Mouse (Mus musculus) gonadal fat pad, adult 2 months (tissue): Measurements from ENCODE around the gene Gm21060. TPM values are rescaled to one million over a fixed set of nuclear protein-coding genes. Genes with fewer than 3 reads are reported as not detected.
"Not testable (repeated sequence)": the region's sequence is repeated elsewhere in the genome, so short reads cannot be mapped to it uniquely, and the experiment has no call there.

Experiments
- DNase-seq: peaks from one replicate; pipeline ENCODE4 v3.0.0-alpha.2; 2012; ENCODE audit warnings: low read depth
- polyA plus RNA-seq: library from polyadenylated mRNA; depleted of rRNA; stranded (reverse); fragments of >200 nt; gene quantifications from 2 replicates; pipeline ENCODE4 v1.2.3, GENCODE M21; 2012; rRNA removed

Gene Gm21060
- not detected in 2 replicates for polyA plus RNA-seq

- DNase-seq, result no peak
Measured at GRCm38 (mm10) chr19:61296969-61297368, at the start of gene Gm21060. Gene Gm21060 (minus strand): TSS chr19:61297069.

- not testable (repeated sequence) for DNase-seq
Measured at GRCm38 (mm10) chr19:61320844-61321243, 24.0 kb upstream of the Gm21060 start.

DNA sequence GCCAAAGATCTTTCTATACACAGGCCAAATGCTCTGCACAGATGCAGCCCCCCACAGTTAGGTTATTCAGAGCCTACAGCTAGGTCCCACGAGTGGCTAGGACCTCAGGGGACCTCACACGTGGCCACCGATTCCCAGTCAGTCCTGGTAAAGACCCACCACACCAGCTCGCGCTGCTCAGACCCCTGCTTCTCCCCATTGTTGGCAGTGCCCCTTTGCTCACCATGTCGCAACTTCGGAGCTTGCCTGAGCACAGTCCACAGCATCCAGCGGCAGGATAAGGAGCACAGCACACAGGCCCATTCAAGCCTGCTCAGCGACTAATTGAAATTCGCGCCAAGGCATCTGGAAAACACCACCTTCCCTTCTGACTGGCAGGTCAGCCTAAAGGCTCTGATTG is 16.3 kb upstream of the Gm21060 start:
- DNase-seq, result not testable (repeated sequence)

GRCm38 (mm10) chr19:61312400-61312799 is 15.5 kb upstream of the Gm21060 start:
- DNase-seq, result not testable (repeated sequence)

DNA sequence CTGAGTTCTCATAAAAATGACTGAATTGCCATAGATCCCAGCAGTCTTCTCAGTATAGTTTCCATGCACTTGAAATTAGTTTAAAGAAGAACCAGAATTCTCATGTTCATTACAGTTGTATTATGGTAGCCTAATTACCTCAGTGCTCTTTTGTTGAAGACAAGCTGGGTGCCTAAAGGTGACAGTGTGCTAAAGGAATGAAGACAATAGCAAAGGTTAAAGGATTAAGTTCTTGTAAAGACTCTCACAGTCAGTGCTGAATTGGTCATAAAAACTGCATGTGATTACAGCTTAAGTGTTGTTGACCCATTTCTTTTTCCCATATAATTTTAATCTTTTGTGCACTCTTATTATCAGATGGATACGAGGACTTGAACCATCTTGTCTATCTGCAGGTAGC is 11.2 kb upstream of the Gm21060 start:
- not testable (repeated sequence) for DNase-seq

- DNase-seq, result not testable (repeated sequence)
Measured at GRCm38 (mm10) chr19:61285033-61285432, 11.8 kb downstream of the Gm21060 start.

- DNase-seq, result no peak
Measured at GRCm38 (mm10) chr19:61283581-61283980, 13.3 kb downstream of the Gm21060 start.

DNA sequence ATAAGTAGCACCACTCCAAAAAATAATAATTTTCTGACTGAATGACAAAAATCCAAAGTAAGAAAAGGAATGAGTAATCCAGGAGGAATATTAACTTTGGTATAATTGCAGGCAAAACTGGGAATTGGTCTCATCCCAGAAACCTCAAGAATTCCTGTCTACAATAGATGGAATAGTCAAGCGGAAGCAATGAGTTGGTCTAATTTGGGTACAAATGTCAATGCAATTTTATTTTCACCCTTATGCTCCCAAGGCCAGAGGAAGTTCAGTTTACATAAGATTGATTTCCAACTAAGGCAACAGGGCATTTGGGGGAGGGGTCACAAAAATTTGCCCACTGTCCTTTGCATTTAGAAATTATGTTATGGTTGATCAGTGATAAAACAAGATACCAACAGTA is 21.4 kb downstream of the Gm21060 start:
- DNase-seq, result no peak

DNA sequence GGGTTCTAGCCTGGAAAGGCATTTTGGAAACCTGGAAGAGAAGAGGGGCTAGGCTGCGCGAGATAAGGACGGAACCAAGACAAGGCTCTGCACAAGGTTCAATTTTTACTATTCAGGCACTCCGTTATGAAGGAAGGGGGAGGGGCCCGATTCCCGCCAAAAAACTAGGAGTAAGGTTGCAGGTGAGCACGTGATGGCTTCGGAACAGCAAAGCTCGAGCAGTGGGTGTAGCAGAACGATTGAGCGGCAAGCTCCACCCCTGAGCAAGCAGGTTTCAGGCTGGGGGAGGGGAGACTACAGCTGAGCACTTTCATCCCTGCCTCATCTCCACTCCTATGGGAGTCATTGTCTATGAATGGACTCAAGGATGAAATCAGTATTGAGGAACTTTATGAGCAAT is 27.7 kb downstream of the Gm21060 start:
- not testable (repeated sequence) for DNase-seq

DNA sequence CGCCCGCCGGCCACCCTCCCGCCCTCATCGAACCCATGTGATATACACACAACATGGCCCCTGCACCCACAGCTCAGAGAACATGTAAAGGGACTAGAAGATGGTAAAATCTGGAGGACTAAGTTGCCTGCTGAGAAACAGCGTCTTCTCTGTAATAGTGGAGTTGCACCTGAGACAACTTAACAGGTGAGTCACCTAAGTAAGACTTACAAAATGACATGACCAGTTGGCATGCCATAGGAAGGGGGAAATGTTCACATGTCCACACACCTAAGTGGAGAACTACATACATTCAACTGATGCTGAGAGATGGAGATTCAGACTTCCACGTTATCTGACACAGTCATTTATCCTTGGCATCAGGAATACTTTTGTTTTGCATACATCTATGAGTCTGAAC is 29.7 kb downstream of the Gm21060 start:
- no peak for DNase-seq

GRCm38 (mm10) chr19:61266651-61267050 is 30.2 kb downstream of the Gm21060 start:
- DNase-seq, result no peak

DNA sequence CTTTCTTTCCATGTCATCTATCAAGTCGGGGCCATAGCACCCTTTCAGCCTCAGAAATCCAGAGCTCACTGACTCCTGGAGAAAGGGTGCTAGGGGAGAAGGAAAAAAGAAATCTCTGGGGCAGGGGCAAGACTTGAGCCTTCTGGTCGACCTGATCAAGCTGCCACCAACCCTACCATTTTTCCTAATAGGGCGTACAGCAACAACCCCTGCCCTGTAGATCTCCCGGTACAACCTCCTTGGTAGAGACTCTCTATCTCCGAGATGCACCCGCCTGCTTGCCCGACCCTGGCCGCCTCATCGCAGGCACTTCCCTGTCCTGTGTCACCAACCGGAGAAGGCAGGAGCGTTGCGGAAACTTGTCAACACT is 30.6 kb downstream of the Gm21060 start:
- DNase-seq, result no peak

DNA sequence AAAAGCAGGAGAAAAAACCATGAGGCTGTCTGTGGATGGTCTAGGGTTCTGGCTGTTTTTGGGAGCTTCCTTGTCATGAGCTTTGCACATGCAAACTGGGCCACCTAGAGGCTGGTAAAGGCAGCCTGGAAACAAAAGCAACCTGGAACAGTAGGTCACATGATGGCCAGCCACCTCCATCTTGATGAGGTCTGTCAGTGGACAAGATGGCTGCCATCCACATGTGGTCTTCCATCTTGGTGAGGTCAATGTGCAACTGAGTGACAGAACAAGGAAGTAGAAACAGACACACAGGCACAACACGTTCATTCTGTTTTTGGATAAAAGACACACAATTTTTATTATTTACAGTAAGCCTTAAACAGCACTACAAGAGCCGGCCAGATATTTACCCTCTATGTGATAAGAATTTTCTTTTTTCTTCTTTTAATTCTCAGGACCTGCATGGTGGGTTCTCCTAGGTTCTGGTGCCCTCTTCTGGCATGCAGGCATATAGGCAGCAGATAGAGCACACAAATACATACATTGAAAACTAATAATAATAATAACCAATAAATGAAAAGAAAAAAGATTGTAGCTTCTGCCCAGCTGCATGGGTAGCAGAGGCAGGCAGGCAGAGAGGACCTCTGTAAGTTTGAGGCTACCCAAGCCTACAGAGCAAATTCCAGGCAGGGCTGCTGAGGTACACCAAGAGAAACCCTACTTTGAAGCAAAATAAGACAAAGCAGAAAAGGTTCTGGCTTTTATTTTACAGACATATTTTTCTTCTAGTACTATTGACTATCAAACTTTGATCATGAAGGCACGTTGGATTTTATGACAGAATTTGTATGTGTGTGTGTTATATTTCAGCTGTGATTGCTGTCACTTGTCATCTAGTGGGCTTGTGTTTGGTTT is 31.3 kb downstream of the Gm21060 start:
- peak; percentile 73 for DNase-seq

DNA sequence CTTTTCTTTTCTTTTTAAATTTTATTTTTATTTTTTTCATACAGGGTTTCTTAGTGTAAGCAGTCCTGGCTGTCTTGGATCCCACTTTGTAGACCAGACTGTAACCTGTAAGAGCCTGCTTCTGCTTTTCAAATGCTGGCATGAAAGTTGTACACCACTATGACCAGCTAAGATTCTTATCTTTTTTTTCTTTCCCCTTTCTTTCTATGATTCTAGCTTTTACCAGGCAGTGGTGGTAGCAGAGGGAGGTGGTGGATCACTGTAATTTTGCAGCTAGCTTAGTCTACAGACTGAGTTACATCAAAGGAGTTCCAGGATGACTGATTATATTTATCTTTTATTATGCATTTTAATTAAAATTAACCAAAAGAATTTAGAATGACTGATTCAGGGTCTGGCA is 31.9 kb downstream of the Gm21060 start:
- no peak for DNase-seq

- no peak for DNase-seq
Measured at GRCm38 (mm10) chr19:61264227-61264626, 32.6 kb downstream of the Gm21060 start.

GRCm38 (mm10) chr19:61261241-61261640 is 35.6 kb downstream of the Gm21060 start:
- no peak for DNase-seq

DNA sequence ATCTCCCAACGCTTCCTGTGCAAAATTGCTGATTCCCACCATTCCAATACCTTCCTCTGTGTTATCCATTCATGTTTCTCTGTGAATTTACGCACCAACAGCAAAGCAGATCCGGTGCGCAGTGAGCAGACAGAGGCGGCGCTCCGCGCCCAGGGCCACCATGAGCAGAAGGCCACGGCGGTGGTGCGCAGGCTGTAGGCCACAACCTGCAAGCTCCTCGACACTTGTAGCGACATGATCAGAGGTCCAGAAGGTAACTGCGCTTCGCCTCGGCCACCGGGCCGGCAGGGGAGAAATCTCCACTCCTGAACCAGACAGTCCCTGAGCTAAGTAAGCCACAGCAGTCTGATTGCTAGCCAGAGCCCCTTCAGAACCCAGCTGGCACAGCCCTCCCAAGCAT is 39.1 kb downstream of the Gm21060 start:
- no peak for DNase-seq

GRCm38 (mm10) chr19:61256166-61256887 is 40.5 kb downstream of the Gm21060 start:
- no peak for DNase-seq

GRCm38 (mm10) chr19:61247334-61247733 is 49.5 kb downstream of the Gm21060 start:
- not testable (repeated sequence) for DNase-seq
